Mouse (Mus musculus): ENCODE measurements around the gene Phyhd1.
A peak's percentile ranks its signal among the peaks of the same experiment; 100 is the strongest.

Phyhd1 gene

GRCm38 (mm10) chr2:30285416-30286181 lies 19.6 kb downstream of the Phyhd1 start:
- DNase-seq (ENCODE audit: low spot score): no peak

DNA sequence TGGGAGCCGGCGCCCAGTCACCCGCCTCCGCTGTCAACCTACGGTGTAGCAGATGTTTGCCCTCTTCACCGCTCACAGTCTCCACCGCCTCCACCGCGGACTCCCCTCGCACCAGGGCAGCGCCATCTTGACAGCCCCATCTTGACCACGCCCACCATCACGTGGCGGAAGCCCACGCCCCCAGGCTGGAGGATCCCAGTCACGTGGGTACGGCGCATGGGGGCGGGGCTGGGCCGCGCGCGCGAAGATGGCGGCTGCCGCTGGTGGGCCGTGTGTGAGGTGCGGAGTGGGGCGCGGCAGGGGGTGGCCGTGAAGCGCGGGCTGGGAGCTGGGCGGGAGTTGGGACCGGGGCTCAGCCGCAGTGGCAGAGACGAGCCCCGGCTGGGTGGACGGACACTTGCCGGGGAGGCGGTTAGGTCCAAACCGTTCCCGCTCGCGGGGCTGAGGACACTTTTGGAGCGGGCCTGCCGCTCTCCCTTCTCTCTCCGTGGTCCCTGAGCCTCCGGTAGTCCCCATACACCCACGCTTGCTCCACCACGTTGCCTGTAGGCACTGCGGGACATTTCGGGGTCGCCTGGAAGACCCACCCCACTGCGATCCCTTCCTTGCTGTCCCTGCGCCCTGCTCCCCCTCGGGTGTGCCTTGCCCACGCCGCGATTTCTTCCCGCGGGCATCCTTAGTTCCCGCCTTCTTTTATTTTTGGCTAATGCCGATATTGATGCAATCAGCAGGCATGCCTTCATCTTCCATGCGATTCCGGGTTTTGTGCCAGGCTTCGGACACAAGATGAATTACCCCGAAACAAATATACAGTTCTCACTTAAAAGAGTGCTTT lies 20.4 kb downstream of the Phyhd1 start, which contains the start of the genes Dolk and Nup188:
Dolk (minus strand) TSS at position 143 of the 835 bp plus-strand sequence.
Nup188 (plus strand) TSS at position 206 of the 835 bp plus-strand sequence.
- peak; percentile 91 for DNase-seq (ENCODE audit: low spot score)

GRCm38 (mm10) chr2:30287027-30287373 lies 21.0 kb downstream of the Phyhd1 start:
- DNase-seq (ENCODE audit: low spot score): no peak

GRCm38 (mm10) chr2:30299525-30299924 lies 33.5 kb downstream of the Phyhd1 start:
- DNase-seq (ENCODE audit: low spot score): no peak

DNA sequence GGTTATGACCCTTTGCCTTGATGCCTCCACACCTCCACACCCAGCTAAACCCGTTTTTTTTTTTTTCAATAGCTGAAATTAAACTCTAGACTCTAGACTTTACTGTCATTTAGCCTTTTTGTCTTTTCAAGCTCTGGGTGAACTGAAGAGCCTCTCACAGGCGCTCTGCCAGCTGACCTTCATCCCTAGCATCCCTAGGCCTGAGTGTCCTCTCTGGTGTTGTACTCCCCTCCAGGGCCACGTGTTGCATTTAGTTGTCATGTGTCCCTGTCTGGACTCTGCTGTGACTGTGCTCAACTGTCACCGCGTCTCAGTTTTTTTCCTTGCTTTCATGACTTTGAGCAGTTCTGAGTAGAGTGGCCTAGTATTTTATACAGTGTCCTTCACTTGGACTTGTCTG lies 34.0 kb downstream of the Phyhd1 start:
- DNase-seq (ENCODE audit: low spot score): no peak

GRCm38 (mm10) chr2:30306087-30306486 lies 40.1 kb downstream of the Phyhd1 start:
- DNase-seq (ENCODE audit: low spot score): no peak

- DNase-seq (ENCODE audit: low spot score): no peak
Observed at GRCm38 (mm10) chr2:30309351-30309750, 43.3 kb downstream of the Phyhd1 start.

DNA sequence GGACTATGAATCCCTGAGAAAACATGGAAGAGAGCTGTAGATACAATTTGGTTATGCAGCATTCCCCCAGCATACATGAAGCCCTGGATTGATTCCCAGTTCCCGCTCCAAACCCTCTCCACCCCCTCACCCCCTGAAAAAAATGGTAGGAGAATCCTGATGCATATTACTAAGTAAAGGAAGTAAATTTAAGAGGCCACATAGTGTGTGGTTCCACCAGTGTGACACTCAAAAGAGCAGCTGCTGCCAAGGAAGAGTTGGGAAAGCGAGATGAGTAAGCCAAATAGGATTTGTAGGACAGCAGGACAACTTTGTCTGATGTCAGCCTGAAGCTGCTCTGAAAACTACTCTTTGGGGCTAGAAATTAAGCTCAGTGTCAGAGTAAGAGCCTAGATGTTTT lies 45.5 kb downstream of the Phyhd1 start:
- DNase-seq (ENCODE audit: low spot score): no peak

DNA sequence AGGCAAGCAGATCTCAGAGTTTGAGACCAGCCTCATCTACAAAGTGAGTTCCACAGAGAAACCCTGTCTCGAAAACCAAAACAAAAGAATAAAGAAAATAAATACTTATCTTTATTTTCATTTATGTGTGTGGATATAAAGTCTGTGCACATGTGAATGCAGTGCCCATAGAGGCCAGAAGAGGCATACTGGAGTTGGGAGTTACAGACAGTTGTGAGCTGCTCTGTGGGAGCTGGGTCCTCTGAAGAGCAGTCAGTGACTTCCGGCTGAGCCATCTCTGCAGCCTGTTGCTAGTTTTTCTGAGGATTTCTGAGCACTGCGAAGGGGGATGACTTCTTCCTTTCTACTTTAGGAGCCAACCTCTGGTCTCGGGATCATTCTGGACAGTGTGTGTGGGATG lies 50.1 kb downstream of the Phyhd1 start:
- no peak for DNase-seq (ENCODE audit: low spot score)

- DNase-seq (ENCODE audit: low spot score): no peak
Observed at GRCm38 (mm10) chr2:30316955-30317354, 51.0 kb downstream of the Phyhd1 start.

DNA sequence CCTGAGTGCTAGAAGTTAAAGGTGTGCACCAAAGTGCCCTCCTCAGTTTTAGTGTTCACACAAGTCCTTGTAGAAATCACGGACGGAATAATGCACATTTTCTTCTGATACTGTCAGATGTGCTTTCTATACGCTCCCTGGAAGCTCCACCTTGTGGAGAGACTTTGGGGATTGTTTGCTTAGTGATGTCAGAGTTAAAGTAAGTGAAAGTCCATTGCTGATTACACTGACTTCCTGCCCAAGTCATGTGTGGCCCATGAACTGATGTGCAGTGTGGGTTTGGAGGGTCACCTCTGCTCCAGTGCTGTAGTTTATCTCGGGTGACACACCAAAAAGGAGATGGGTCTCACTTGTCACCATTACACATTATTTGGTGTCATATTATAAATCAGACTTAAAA lies 53.3 kb downstream of the Phyhd1 start:
- no peak for DNase-seq (ENCODE audit: low spot score)

DNA sequence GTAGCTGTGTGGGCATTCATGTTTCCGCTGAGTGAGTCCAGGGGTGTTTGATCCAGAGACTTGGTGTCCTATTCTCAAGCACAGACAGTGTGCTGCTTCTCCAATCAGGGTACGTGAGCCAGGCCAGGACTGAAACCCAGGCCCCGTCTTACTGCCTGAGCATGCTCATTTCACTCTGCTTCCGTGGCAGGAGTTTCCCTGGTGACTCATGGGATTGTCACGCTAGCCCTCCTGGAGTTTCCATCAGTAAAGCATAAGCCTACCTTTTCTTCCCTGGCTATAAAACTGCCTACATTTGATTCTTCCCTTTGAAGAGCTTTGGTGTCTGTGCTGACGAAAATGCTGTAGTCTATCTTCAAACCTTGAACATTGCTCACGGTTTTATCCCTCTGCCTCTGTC lies 57.1 kb downstream of the Phyhd1 start:
- no peak for DNase-seq (ENCODE audit: low spot score)

GRCm38 (mm10) chr2:30325296-30325695 lies 59.3 kb downstream of the Phyhd1 start:
- DNase-seq (ENCODE audit: low spot score): no peak

- DNase-seq (ENCODE audit: low spot score): no peak
Observed at GRCm38 (mm10) chr2:30327276-30327675, 61.3 kb downstream of the Phyhd1 start.

DNA sequence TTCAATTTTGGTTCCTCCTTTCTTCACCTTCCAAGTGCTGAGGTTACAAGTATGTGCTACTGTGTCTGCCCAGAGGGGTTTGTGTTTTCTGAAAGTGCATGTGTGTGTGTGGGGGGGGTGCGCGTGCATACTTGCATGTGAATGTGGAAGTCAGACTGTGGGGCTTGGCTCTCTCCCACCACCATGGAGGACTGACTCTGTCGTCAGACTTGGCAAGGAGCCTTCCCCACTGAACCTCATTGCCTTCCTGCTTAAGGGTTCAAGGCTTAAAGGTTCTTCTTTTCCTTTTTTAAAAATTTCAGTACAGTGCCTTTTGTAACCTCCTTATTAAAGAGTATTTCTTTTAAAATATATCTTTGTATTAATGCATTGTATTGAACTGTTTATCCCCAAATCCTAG lies 62.8 kb downstream of the Phyhd1 start:
- no peak for DNase-seq (ENCODE audit: low spot score)

Measured in left cerebral cortex, adult 11 months (tissue).